Mouse (Mus musculus): ENCODE results near the gene Rgmb.
A peak's percentile ranks its signal among the peaks of the same experiment; 100 is the strongest.

Rgmb gene

GRCm38 (mm10) chr17:15774565-15775215 is 56.1 kb downstream of the Rgmb start:
- H3K27me3 ChIP-seq (ENCODE audit: control insufficient read depth, insufficient read depth, low read length, poor library complexity, severe bottlenecking), result no peaks in the 10 kb centered on the region
- DNase-seq (ENCODE audit: low read depth, low spot score), result peak; percentile 14
- H3K36me3 ChIP-seq (ENCODE audit: control insufficient read depth, insufficient read depth, low read length, poor library complexity, severe bottlenecking), result peaks cover 5% of the 10 kb centered on the region; the same call in 1 of the 2 replicates

GRCm38 (mm10) chr17:15773956-15774355 is 56.9 kb downstream of the Rgmb start:
- H3K36me3 ChIP-seq (ENCODE audit: control insufficient read depth, insufficient read depth, low read length, poor library complexity, severe bottlenecking), result peaks cover 5% of the 10 kb centered on the region; the same call in 1 of the 2 replicates
- peak; percentile 70 for DNase-seq (ENCODE audit: low read depth, low spot score)
- no peaks in the 10 kb centered on the region for H3K27me3 ChIP-seq (ENCODE audit: control insufficient read depth, insufficient read depth, low read length, poor library complexity, severe bottlenecking)

DNA sequence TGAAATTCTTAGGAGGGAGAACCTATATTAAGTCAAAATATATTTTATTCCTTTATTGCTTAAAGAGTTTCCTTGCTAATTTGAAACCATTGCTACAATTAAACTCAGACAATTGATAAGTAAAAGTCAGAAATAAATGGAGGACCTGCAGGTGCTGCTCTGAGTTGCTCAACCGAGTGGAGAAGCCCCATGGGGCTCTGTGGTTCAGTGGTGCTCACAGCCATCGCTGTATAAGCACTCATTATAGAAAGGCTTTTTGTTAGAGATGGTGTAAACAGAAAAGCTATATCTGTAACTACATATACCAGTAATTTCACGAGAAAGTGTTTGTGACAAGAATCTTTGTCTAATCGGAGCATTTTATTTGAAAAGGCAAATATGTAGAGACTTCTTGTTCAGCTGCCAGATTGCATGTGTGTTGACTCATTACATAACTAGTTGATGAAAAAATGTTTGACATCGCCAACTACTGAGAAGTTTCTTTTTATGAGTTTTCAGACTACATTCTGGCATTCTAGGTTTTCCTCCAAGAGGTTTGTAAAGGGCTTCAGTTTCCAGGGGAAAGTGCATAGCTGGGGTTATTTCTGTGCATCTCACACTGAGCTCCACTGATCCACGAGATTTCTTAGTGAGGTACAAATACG is 61.6 kb downstream of the Rgmb start:
- peaks cover 10% of the 10 kb centered on the region; the same call in 1 of the 2 replicates for H3K36me3 ChIP-seq (ENCODE audit: control insufficient read depth, insufficient read depth, low read length, poor library complexity, severe bottlenecking)
- peak; percentile 64 for DNase-seq (ENCODE audit: low read depth, low spot score)
- no peaks in the 10 kb centered on the region for H3K27me3 ChIP-seq (ENCODE audit: control insufficient read depth, insufficient read depth, low read length, poor library complexity, severe bottlenecking)

- Histone ChIP-seq H3K36me3 (ENCODE audit: control insufficient read depth, insufficient read depth, low read length, poor library complexity, severe bottlenecking) (peaks cover 17% of the 10 kb centered on the region; the same call in 1 of the 2 replicates), H3K27me3 (ENCODE audit: control insufficient read depth, insufficient read depth, low read length, poor library complexity, severe bottlenecking) (no peaks in the 10 kb centered on the region)
- DNase-seq (ENCODE audit: low read depth, low spot score), result peak; percentile 72
These were observed 69.6 kb downstream of the Rgmb start for GRCm38 (mm10) chr17:15761191-15761590.

Data from splenic B cell, adult 2 months (primary cell).